Comparison of ENCODE assay signal across 8 mouse cellular contexts in the genomic region with DNA sequence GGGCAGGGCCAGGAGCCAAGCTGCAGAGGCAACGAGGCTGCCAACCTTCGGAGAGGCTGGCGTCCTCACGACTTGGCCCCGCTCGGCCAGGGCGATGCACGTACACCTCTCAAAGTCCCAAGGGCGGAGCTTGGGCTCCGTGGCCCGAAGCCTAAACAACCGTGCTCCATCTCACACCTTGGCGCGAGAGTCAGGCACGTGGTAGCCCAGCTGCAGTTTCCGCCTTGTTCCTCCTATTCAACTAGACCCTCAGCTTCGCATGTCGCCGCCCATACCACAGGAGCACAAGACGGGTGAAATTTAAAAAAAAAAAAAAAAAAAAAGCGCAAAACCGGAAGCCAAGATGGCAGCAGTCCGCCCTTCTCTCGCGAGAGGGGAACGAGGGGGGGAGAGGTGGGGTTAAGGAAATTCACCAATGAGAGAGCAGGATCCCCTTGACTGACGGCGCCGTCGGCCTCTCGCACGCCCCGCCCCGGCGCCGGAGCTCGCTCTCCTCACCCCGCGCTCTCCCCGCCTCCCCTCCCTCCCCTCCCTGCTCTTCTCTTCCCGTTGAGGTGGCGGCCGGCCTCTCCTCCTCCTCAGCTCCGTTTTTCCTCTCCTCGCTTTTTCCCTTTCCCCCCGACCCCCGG. TPM values are rescaled to one million over a fixed set of nuclear protein-coding genes. Genes with fewer than 3 reads are reported as not detected.
DNase-seq lines count a peak whose midpoint lies in the region; ATAC-seq lines count a peak whose summit lies in the region.

A gene (plus strand): TSS at position 470 of the 629 bp plus-strand sequence.

- H3K27ac ChIP-seq in hindbrain, embryonic 11.5 days (ENCODE audit: low read depth, low read length) = peak within 1 kb of the TSS; percentile 98

- under 1% methylated on average over 27 of the region's 47 CpGs for WGBS in hindbrain, embryonic 11.5 days

- no peaks in the 10 kb centered on the region; the same call in 1 of the 2 replicates for H3K9me3 ChIP-seq in hindbrain, embryonic 11.5 days (ENCODE audit: control insufficient read depth, low read length)

- peak; percentile 98 for DNase-seq in MN1 (ENCODE audit: low spot score)
- DNase-seq in cerebellum, adult 9-10 months = peak; percentile 94
- peak; percentile 84 to 93 for DNase-seq in frontal cortex, adult 2 months (ENCODE audit: extremely low spot score in 1 of 2, low spot score in 1 of 2)
- peak; percentile 98 for DNase-seq in hindbrain, embryonic 11.5 days (ENCODE audit: low spot score)
- peak; percentile 91 to 95 for DNase-seq in layer of hippocampus, postnatal 10 days (ENCODE audit: low spot score in 2 of 2)
- DNase-seq in lung, postnatal 10 days = peak; percentile 98
- peak; percentile 95 for DNase-seq in ovary, postnatal 36 days (ENCODE audit: low spot score)
- DNase-seq in thymus, postnatal 25 days = peak; percentile 96

- peak; percentile 97 for ATAC-seq in hindbrain, embryonic 11.5 days (ENCODE audit: low FRiP score)

- peak within 1 kb of the TSS; percentile 80 for H3K4me2 ChIP-seq in hindbrain, embryonic 11.5 days (replicated peaks; ENCODE audit: low read depth, low read length)

- H3K9ac ChIP-seq in hindbrain, embryonic 11.5 days (ENCODE audit: low read depth, low read length) = peak within 1 kb of the TSS; percentile 98

- H3K4me3 ChIP-seq in hindbrain, embryonic 11.5 days (ENCODE audit: low read depth, low read length) = peak within 1 kb of the TSS; percentile 94

- H3K4me1 ChIP-seq in hindbrain, embryonic 11.5 days (replicated peaks; ENCODE audit: control insufficient read depth, insufficient read depth, low read length) = no peaks in the 10 kb centered on the region

- no peaks in the 10 kb centered on the region for H3K27me3 ChIP-seq in hindbrain, embryonic 11.5 days (ENCODE audit: control insufficient read depth, insufficient read depth, low read length)

- H3K36me3 ChIP-seq in hindbrain, embryonic 11.5 days (ENCODE audit: control insufficient read depth, insufficient read depth, low read length) = no peaks in the 10 kb centered on the region

RNA-seq across cellular contexts. Expression of the gene that starts here (rescaled TPM):
- 201 and 228 TPM in 2 replicates for polyA plus RNA-seq in frontal cortex, adult 2 months (2012; rRNA removed)
- 521 and 531 TPM in 2 replicates for polyA plus RNA-seq in hindbrain, embryonic 11.5 days (2014; fragmentation: Nextera tagmentation; extraction: Ambion mirVana)
- total RNA-seq in layer of hippocampus, postnatal 10 days (2021) = 100 to 1,000 TPM; 338 to 356 TPM

Comparison
In these comparisons a context has a peak if more than half of its experiments do, and no peak if none do; other contexts are left out.
1. Peak in every context shown above with its lines: DNase-seq, ATAC-seq, H3K4me3 ChIP-seq and H3K27ac ChIP-seq.